Mouse (Mus musculus): ENCODE results near the gene Ctcf.

GRCm38 (mm10) chr8:105618892-105619591 lies 17.3 kb upstream of the Ctcf start:
- TF ChIP-seq CTCF (IDR thresholded peaks at IDR 0.05; ENCODE audit: insufficient read depth, low read length): no peak
- TF ChIP-seq POLR2A (IDR thresholded peaks at IDR 0.05; ENCODE audit: borderline replicate concordance, extremely low read depth, low read depth, low read length): no peak
